20 mouse cellular contexts compared by ENCODE assay signal in the genomic region with DNA sequence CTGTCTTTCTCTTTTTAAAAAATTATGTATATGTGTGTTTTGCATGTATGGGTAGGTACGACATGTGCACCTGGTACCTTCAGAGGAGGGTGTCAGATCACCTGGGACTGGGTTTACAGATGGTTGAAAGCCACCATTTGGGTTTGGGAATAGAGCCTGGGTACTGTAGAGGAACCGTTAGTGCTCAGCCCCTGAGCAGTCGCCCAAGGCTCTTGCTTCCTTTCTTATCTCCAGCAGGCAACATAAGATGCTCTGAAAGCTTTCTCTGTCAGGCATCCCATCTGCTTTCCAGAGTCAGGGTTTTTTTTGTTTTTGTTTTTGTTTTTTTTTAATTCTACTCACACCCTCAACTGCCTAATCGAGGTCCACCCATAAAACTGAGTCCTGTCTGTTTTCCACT.
"Had no signal": no experiment of that assay in that cellular context is flagged by ENCODE, and none has a peak within 500 bp of the region (broad histone marks: within the 10 kb centered on the region; RNA-seq: fewer than 3 reads in every experiment).

No protein-coding gene starts in this region.

- H3K27me3 ChIP-seq: intestine, embryonic 15.5 days; kidney, embryonic 15.5 days; limb, embryonic 13.5 days; megakaryocyte, embryonic 14.5 days; stomach, embryonic 15.5 days had no signal

- H3K27ac ChIP-seq: intestine, embryonic 15.5 days; kidney, embryonic 15.5 days; limb, embryonic 10.5 days; limb, embryonic 13.5 days; macrophage; stomach, embryonic 15.5 days had no signal

- DNase-seq: kidney, adult 11 months; kidney, adult 8-10 months; kidney, postnatal 10 days; kidney, postnatal 36 days; layer of hippocampus, adult 9-11 months; lung, embryonic 14.5 days; midbrain, embryonic 14.5 days; right cerebral cortex, adult 18-20 months; right cerebral cortex, postnatal 14 days; right cerebral cortex, postnatal 4 days; thymus, postnatal 25 days had no signal

- ATAC-seq: intestine, embryonic 15.5 days; lung, postnatal 0 days had no signal

- H3K4me2 ChIP-seq: intestine, embryonic 15.5 days; kidney, embryonic 15.5 days; limb, embryonic 13.5 days; lung, embryonic 14.5 days; midbrain, embryonic 11.5 days; stomach, embryonic 15.5 days had no signal

- H3K4me1 ChIP-seq: intestine, embryonic 15.5 days; kidney, embryonic 15.5 days; limb, embryonic 10.5 days; limb, embryonic 13.5 days; stomach, embryonic 15.5 days had no signal

- H3K9me3 ChIP-seq: intestine, embryonic 15.5 days; kidney, embryonic 15.5 days; limb, embryonic 10.5 days; limb, embryonic 13.5 days; megakaryocyte, embryonic 14.5 days; stomach, embryonic 15.5 days had no signal

- H3K36me3 ChIP-seq: intestine, embryonic 15.5 days; kidney, embryonic 15.5 days; limb, embryonic 10.5 days; limb, embryonic 13.5 days; stomach, embryonic 15.5 days had no signal

- H3K4me3 ChIP-seq: intestine, embryonic 15.5 days; kidney, embryonic 15.5 days; limb, embryonic 10.5 days; limb, embryonic 13.5 days; megakaryocyte, embryonic 14.5 days; stomach, embryonic 15.5 days had no signal

- H3K9ac ChIP-seq: intestine, embryonic 15.5 days; kidney, embryonic 15.5 days; limb, embryonic 13.5 days; lung, embryonic 14.5 days; stomach, embryonic 15.5 days had no signal
